Mouse (Mus musculus): ENCODE data around the gene Arsg. TPM values are rescaled to one million over a fixed set of nuclear protein-coding genes. Genes with fewer than 3 reads are reported as not detected.

Arsg gene
- polyA plus RNA-seq, 1 experiment: 4.4 TPM

- no peaks in the 10 kb centered on the region for H3K4me1 ChIP-seq (ENCODE audit: control insufficient read depth, insufficient read depth, low read length)
- TF ChIP-seq CTCF (IDR thresholded peaks at IDR 0.05; ENCODE audit: insufficient read depth, low read length): 0 out of 2 replicates have a peak, but pooled peaks have one; percentile 16
- TF ChIP-seq POLR2A (IDR thresholded peaks at IDR 0.05; ENCODE audit: borderline replicate concordance, extremely low read depth, low read depth, low read length): no peak
- no peak overlapping the region for H3K4me3 ChIP-seq (replicated peaks; ENCODE audit: extremely low read depth, low read depth, low read length)
- 82% methylated on average over 12 of the region's 12 CpGs for WGBS
- no peak for DNase-seq
Measured at GRCm38 (mm10) chr11:109598778-109599570, 125.8 kb downstream of the Arsg start.

- whole genome bisulfite sequencing: 76% methylated on average over 6 of the region's 6 CpGs
- H3K4me1 ChIP-seq (ENCODE audit: control insufficient read depth, insufficient read depth, low read length): peaks cover 7% of the 10 kb centered on the region
- DNase-seq: no peak
- TF ChIP-seq CTCF (IDR thresholded peaks at IDR 0.05; ENCODE audit: insufficient read depth, low read length): no peak
- no peak for TF ChIP-seq POLR2A (IDR thresholded peaks at IDR 0.05; ENCODE audit: borderline replicate concordance, extremely low read depth, low read depth, low read length)
- H3K4me3 ChIP-seq (replicated peaks; ENCODE audit: extremely low read depth, low read depth, low read length): no peak overlapping the region
Measured at GRCm38 (mm10) chr11:109607600-109607999, 134.4 kb downstream of the Arsg start.

- H3K4me1 ChIP-seq (ENCODE audit: control insufficient read depth, insufficient read depth, low read length): peaks cover 7% of the 10 kb centered on the region
- 45% methylated on average over 6 of the region's 6 CpGs for WGBS
- no peak overlapping the region for H3K4me3 ChIP-seq (replicated peaks; ENCODE audit: extremely low read depth, low read depth, low read length)
- no peak for DNase-seq
- TF ChIP-seq CTCF (IDR thresholded peaks at IDR 0.05; ENCODE audit: insufficient read depth, low read length) (no peak), POLR2A (IDR thresholded peaks at IDR 0.05; ENCODE audit: borderline replicate concordance, extremely low read depth, low read depth, low read length) (no peak)
Measured at GRCm38 (mm10) chr11:109608976-109609625, 135.9 kb downstream of the Arsg start.

- Histone ChIP-seq H3K4me1 (ENCODE audit: control insufficient read depth, insufficient read depth, low read length) (peaks cover 7% of the 10 kb centered on the region), H3K4me3 (replicated peaks; ENCODE audit: extremely low read depth, low read depth, low read length) (peak overlapping the region; percentile 94)
- TF ChIP-seq POLR2A (IDR thresholded peaks at IDR 0.05; ENCODE audit: borderline replicate concordance, extremely low read depth, low read depth, low read length) (no peak), CTCF (IDR thresholded peaks at IDR 0.05; ENCODE audit: insufficient read depth, low read length) (no peak)
- WGBS: 11% methylated on average over 9 of the region's 9 CpGs
- DNase-seq: no peak
Measured at GRCm38 (mm10) chr11:109610046-109610794, 137.0 kb downstream of the Arsg start.

GRCm38 (mm10) chr11:109610795-109611302, 137.7 kb downstream of the Arsg start:
- DNase-seq: no peak
- H3K4me3 ChIP-seq (replicated peaks; ENCODE audit: extremely low read depth, low read depth, low read length): peak overlapping the region; percentile 94
- under 1% methylated on average over 26 of the region's 26 CpGs for WGBS
- TF ChIP-seq POLR2A (IDR thresholded peaks at IDR 0.05; ENCODE audit: borderline replicate concordance, extremely low read depth, low read depth, low read length) (no peak), CTCF (IDR thresholded peaks at IDR 0.05; ENCODE audit: insufficient read depth, low read length) (no peak)
- peaks cover 7% of the 10 kb centered on the region for H3K4me1 ChIP-seq (ENCODE audit: control insufficient read depth, insufficient read depth, low read length)

- peaks cover 7% of the 10 kb centered on the region for H3K4me1 ChIP-seq (ENCODE audit: control insufficient read depth, insufficient read depth, low read length)
- H3K4me3 ChIP-seq (replicated peaks; ENCODE audit: extremely low read depth, low read depth, low read length): peak within 1 kb of the TSS; percentile 94
- TF ChIP-seq POLR2A (IDR thresholded peaks at IDR 0.05; ENCODE audit: borderline replicate concordance, extremely low read depth, low read depth, low read length): peak; percentile 68; the same call in 1 of the 2 replicates
- no peak for TF ChIP-seq CTCF (IDR thresholded peaks at IDR 0.05; ENCODE audit: insufficient read depth, low read length)
- WGBS: under 1% methylated on average over 58 of the region's 58 CpGs
- peak; percentile 100 for DNase-seq
Measured at GRCm38 (mm10) chr11:109611303-109612149, 138.4 kb downstream of the Arsg start, which contains the start of gene Wipi1. Wipi1 (minus strand) TSS chr11:109611967.

GRCm38 (mm10) chr11:109612871-109613529, 139.8 kb downstream of the Arsg start:
- no peak for DNase-seq
- H3K4me1 ChIP-seq (ENCODE audit: control insufficient read depth, insufficient read depth, low read length): peaks cover 11% of the 10 kb centered on the region
- TF ChIP-seq POLR2A (IDR thresholded peaks at IDR 0.05; ENCODE audit: borderline replicate concordance, extremely low read depth, low read depth, low read length): no peak
- no peak for TF ChIP-seq CTCF (IDR thresholded peaks at IDR 0.05; ENCODE audit: insufficient read depth, low read length)
- H3K4me3 ChIP-seq (replicated peaks; ENCODE audit: extremely low read depth, low read depth, low read length): no peak overlapping the region
- 74% methylated on average over 7 of the region's 7 CpGs for WGBS

GRCm38 (mm10) chr11:109615286-109615685, 142.1 kb downstream of the Arsg start:
- TF ChIP-seq CTCF (IDR thresholded peaks at IDR 0.05; ENCODE audit: insufficient read depth, low read length): no peak
- TF ChIP-seq POLR2A (IDR thresholded peaks at IDR 0.05; ENCODE audit: borderline replicate concordance, extremely low read depth, low read depth, low read length): no peak
- H3K4me3 ChIP-seq (replicated peaks; ENCODE audit: extremely low read depth, low read depth, low read length): no peak overlapping the region
- DNase-seq: no peak
- H3K4me1 ChIP-seq (ENCODE audit: control insufficient read depth, insufficient read depth, low read length): peaks cover 4% of the 10 kb centered on the region
- 41% methylated on average over 9 of the region's 9 CpGs for WGBS
